Mouse (Mus musculus) myocyte (in vitro differentiated cells): ENCODE results near the gene Bckdk. TPM values are rescaled to one million over a fixed set of nuclear protein-coding genes. Genes with fewer than 3 reads are reported as not detected.
A peak's percentile ranks its signal among the peaks of the same experiment; 100 is the strongest.

ENCODE experiments used
- H3K27me3 ChIP-seq: one replicate; pipeline ENCODE4 v1.6.1; 2011; ENCODE audit not compliant: control insufficient read depth, insufficient read depth, insufficient read length
- H3K36me3 ChIP-seq: one replicate; pipeline ENCODE4 v1.6.1; 2011; ENCODE audit not compliant: control insufficient read depth, insufficient read depth
- H3K4me2 ChIP-seq: one replicate; pipeline ENCODE4 v1.6.1; 2011; ENCODE audit warnings: low read depth, control low read depth
- H3K4me3 ChIP-seq: one replicate; pipeline ENCODE4 v1.5.1; 2011; ENCODE audit warnings: mild to moderate bottlenecking, control low read depth, moderate library complexity
- H3K79me2 ChIP-seq: one replicate; pipeline ENCODE4 v1.6.1; 2011; ENCODE audit not compliant: control insufficient read depth, insufficient read depth
- H3ac ChIP-seq: one replicate; pipeline ENCODE4 v1.6.1; 2011; ENCODE audit not compliant: control insufficient read depth, insufficient read length
- CEBPB ChIP-seq: IDR thresholded peaks from 2 replicates; pipeline ENCODE4 v1.6.1; 2011; ENCODE audit warnings: mild to moderate bottlenecking, moderate library complexity; ENCODE audit not compliant: poor library complexity, insufficient read depth, severe bottlenecking
- E2F4 ChIP-seq: IDR thresholded peaks from one replicate; pipeline ENCODE4 v1.6.1; 2011; ENCODE audit warnings: mild to moderate bottlenecking, control low read depth, moderate library complexity; ENCODE audit not compliant: insufficient read depth
- MAX ChIP-seq: IDR thresholded peaks from one replicate; pipeline ENCODE4 v1.6.1; 2011; ENCODE audit warnings: low read depth, mild to moderate bottlenecking, control low read depth
- MYOD1 ChIP-seq, 3 experiments: IDR thresholded peaks; one replicate each; pipeline ENCODE4 v1.6.1; 2011; ENCODE audit warnings: control low read depth in 2 of 3, low read depth in 2 of 3, mild to moderate bottlenecking in 2 of 3, moderate library complexity in 1 of 3; ENCODE audit not compliant: insufficient read length in 2 of 3, control insufficient read depth in 1 of 3
- MYOG ChIP-seq, 3 experiments: IDR thresholded peaks; one replicate each; pipeline ENCODE4 v1.6.1; 2011; ENCODE audit warnings: control low read depth in 2 of 3, low read depth in 2 of 3, mild to moderate bottlenecking in 2 of 3; ENCODE audit not compliant: insufficient read length in 2 of 3, control insufficient read depth in 1 of 3, insufficient read depth in 1 of 3
- POLR2A ChIP-seq: IDR thresholded peaks from one replicate; pipeline ENCODE4 v1.6.1; 2011; ENCODE audit warnings: low read depth, mild to moderate bottlenecking, control low read depth, moderate library complexity; ENCODE audit not compliant: insufficient read length
- POLR2AphosphoS2 ChIP-seq: IDR thresholded peaks from one replicate; pipeline ENCODE4 v1.6.1; 2011; ENCODE audit warnings: low read depth, control low read depth; ENCODE audit not compliant: insufficient read length
- REST ChIP-seq: IDR thresholded peaks from one replicate; pipeline ENCODE4 v1.6.1; 2011; ENCODE audit warnings: mild to moderate bottlenecking, control low read depth, moderate library complexity; ENCODE audit not compliant: insufficient read depth, insufficient read length
- SRF ChIP-seq: IDR thresholded peaks from one replicate; pipeline ENCODE4 v1.6.1; 2011; ENCODE audit warnings: low read depth; ENCODE audit not compliant: control insufficient read depth, insufficient read length
- TCF12 ChIP-seq: IDR thresholded peaks from one replicate; pipeline ENCODE4 v1.6.1; 2011; ENCODE audit warnings: mild to moderate bottlenecking, control low read depth; ENCODE audit not compliant: poor library complexity, insufficient read depth, severe bottlenecking
- TCF3 ChIP-seq: IDR thresholded peaks from one replicate; pipeline ENCODE4 v1.6.1; 2011; ENCODE audit warnings: low read depth, control low read depth; ENCODE audit not compliant: insufficient read length
- USF1 ChIP-seq: IDR thresholded peaks from one replicate; pipeline ENCODE4 v1.6.1; 2011; ENCODE audit warnings: low read depth, mild to moderate bottlenecking, control low read depth, moderate library complexity
- polyA plus RNA-seq: library from polyadenylated mRNA; unstranded; fragments of >200 nt; fragmentation: generic; extraction: Trizol; gene quantifications from one replicate; pipeline ENCODE4 v1.2.1, GENCODE M21; 2012; ENCODE audit warnings: missing spikeins

The Bckdk gene
- polyA plus RNA-seq, 1 experiment = 53.2 TPM

- Histone ChIP-seq H3K27me3 (no peaks in the 10 kb centered on the region), H3K79me2 (peaks cover 5% of the 10 kb centered on the region), H3K4me3 (peak within 1 kb of the TSS; percentile 47), H3K36me3 (peaks cover 20% of the 10 kb centered on the region), H3K4me2 (peak within 1 kb of the TSS; percentile 97), H3ac (peak within 1 kb of the TSS; percentile 43)
- TF ChIP-seq MAX = no peak
- TF ChIP-seq MYOG (IDR thresholded peaks at IDR 0.05; ENCODE audit: control insufficient read depth in 1 of 3, insufficient read depth in 1 of 3, insufficient read length in 2 of 3, low read depth in 2 of 3) = peak in 1 of 3 experiments; percentile 24
- TF ChIP-seq MYOD1 (IDR thresholded peaks at IDR 0.05; ENCODE audit: control insufficient read depth in 1 of 3, insufficient read length in 2 of 3, low read depth in 2 of 3) = peak; percentile 23 to 65 (median 54)
- TF ChIP-seq POLR2A = peak; percentile 57
- peak; percentile 74 for TF ChIP-seq POLR2AphosphoS2
- TF ChIP-seq CEBPB = no peak
Measured at GRCm38 (mm10) chr7:127912190-127912871, 8.4 kb downstream of the Bckdk start, which contains the start of gene Kat8. Gene Kat8, plus strand, starts transcription at chr7:127912516.

GRCm38 (mm10) chr7:127912938-127913337, 9.1 kb downstream of the Bckdk start:
- Histone ChIP-seq H3ac (peak overlapping the region; percentile 43), H3K27me3 (no peaks in the 10 kb centered on the region), H3K36me3 (peaks cover 23% of the 10 kb centered on the region), H3K4me2 (peak overlapping the region; percentile 97), H3K4me3 (peak overlapping the region; percentile 47), H3K79me2 (peaks cover 5% of the 10 kb centered on the region)
- no peak for TF ChIP-seq TCF12
- TF ChIP-seq TCF3 = no peak
- TF ChIP-seq USF1 = no peak
- TF ChIP-seq CEBPB = no peak
- TF ChIP-seq MYOD1 (IDR thresholded peaks at IDR 0.05; ENCODE audit: control insufficient read depth in 1 of 3, insufficient read length in 2 of 3, low read depth in 2 of 3) = no peak
- TF ChIP-seq SRF = no peak
- no peak for TF ChIP-seq REST
- no peak for TF ChIP-seq E2F4
- no peak for TF ChIP-seq POLR2A
- no peak for TF ChIP-seq POLR2AphosphoS2

GRCm38 (mm10) chr7:127915293-127915692, 11.4 kb downstream of the Bckdk start:
- H3ac ChIP-seq = no peak overlapping the region
- no peaks in the 10 kb centered on the region for H3K27me3 ChIP-seq
- peaks cover 20% of the 10 kb centered on the region for H3K36me3 ChIP-seq
- no peak for TF ChIP-seq E2F4
- no peak for TF ChIP-seq MYOD1 (IDR thresholded peaks at IDR 0.05; ENCODE audit: control insufficient read depth in 1 of 3, insufficient read length in 2 of 3, low read depth in 2 of 3)
- no peak for TF ChIP-seq POLR2AphosphoS2
- TF ChIP-seq TCF12 = no peak
- no peak for TF ChIP-seq USF1
- no peak for TF ChIP-seq TCF3
- TF ChIP-seq CEBPB = no peak
- TF ChIP-seq MYOG (IDR thresholded peaks at IDR 0.05; ENCODE audit: control insufficient read depth in 1 of 3, insufficient read depth in 1 of 3, insufficient read length in 2 of 3, low read depth in 2 of 3) = no peak
- no peak for TF ChIP-seq POLR2A
- no peak for TF ChIP-seq MAX
- TF ChIP-seq REST = no peak
- no peak for TF ChIP-seq SRF
- H3K4me2 ChIP-seq = no peak overlapping the region
- no peak overlapping the region for H3K4me3 ChIP-seq
- peaks cover 5% of the 10 kb centered on the region for H3K79me2 ChIP-seq

GRCm38 (mm10) chr7:127918203-127918602, 14.3 kb downstream of the Bckdk start:
- Histone ChIP-seq H3K4me3 (no peak overlapping the region), H3K4me2 (no peak overlapping the region), H3ac (no peak overlapping the region), H3K79me2 (peaks cover under 1% of the 10 kb centered on the region), H3K36me3 (peaks cover 24% of the 10 kb centered on the region), H3K27me3 (no peaks in the 10 kb centered on the region)
- TF ChIP-seq MAX = no peak
- TF ChIP-seq POLR2AphosphoS2 = no peak
- TF ChIP-seq TCF12 = no peak
- TF ChIP-seq SRF = no peak
- TF ChIP-seq POLR2A = no peak
- TF ChIP-seq TCF3 = no peak
- TF ChIP-seq REST = no peak
- no peak for TF ChIP-seq E2F4
- no peak for TF ChIP-seq CEBPB

- H3K4me3 ChIP-seq = no peak overlapping the region
- no peak overlapping the region for H3ac ChIP-seq
- no peaks in the 10 kb centered on the region for H3K79me2 ChIP-seq
- no peak overlapping the region for H3K4me2 ChIP-seq
- no peak for TF ChIP-seq USF1
- TF ChIP-seq MYOG (IDR thresholded peaks at IDR 0.05; ENCODE audit: control insufficient read depth in 1 of 3, insufficient read depth in 1 of 3, insufficient read length in 2 of 3, low read depth in 2 of 3) = no peak
- no peak for TF ChIP-seq POLR2AphosphoS2
- no peak for TF ChIP-seq E2F4
- TF ChIP-seq TCF12 = no peak
- TF ChIP-seq CEBPB = no peak
- no peak for TF ChIP-seq REST
- TF ChIP-seq TCF3 = no peak
- no peak for TF ChIP-seq POLR2A
- TF ChIP-seq SRF = no peak
- TF ChIP-seq MYOD1 (IDR thresholded peaks at IDR 0.05; ENCODE audit: control insufficient read depth in 1 of 3, insufficient read length in 2 of 3, low read depth in 2 of 3) = no peak
- TF ChIP-seq MAX = no peak
- peaks cover 24% of the 10 kb centered on the region for H3K36me3 ChIP-seq
- no peaks in the 10 kb centered on the region for H3K27me3 ChIP-seq
Measured at GRCm38 (mm10) chr7:127919290-127919689, 15.4 kb downstream of the Bckdk start.
